Mouse (Mus musculus) hindbrain, embryonic 14.5 days (tissue): ENCODE results near the gene Dnttip1. TPM values are rescaled to one million over a fixed set of nuclear protein-coding genes. Genes with fewer than 3 reads are reported as not detected.

Source experiments
- ATAC-seq: fragments of 200-750 bp; cut with Nextera tagmentation; 2 replicates; pipeline ENCODE4 v1.8.0; 2017; ENCODE audit warnings: moderate number of reproducible peaks, mild to moderate bottlenecking, moderate TSS enrichment, moderate library complexity; ENCODE audit not compliant: low FRiP score
- DNase-seq: peaks from one replicate; pipeline ENCODE4 v3.0.0-alpha.2; 2015; ENCODE audit warnings: low spot score
- H3K27ac ChIP-seq: fragments of 300-500 bp; sonication (generic); 2 replicates; pipeline ENCODE4 v1.5.1; 2014; ENCODE audit warnings: mild to moderate bottlenecking, moderate library complexity
- H3K27me3 ChIP-seq: fragments of 300-500 bp; sonication (generic); 2 replicates; pipeline ENCODE4 v1.6.1; 2014; ENCODE audit warnings: mild to moderate bottlenecking, low read length, mixed read lengths; ENCODE audit not compliant: control insufficient read depth, insufficient read depth
- H3K36me3 ChIP-seq: fragments of 300-500 bp; sonication (generic); replicated peaks from 2 replicates; pipeline ENCODE4 v1.6.1; 2014; ENCODE audit not compliant: control insufficient read depth, insufficient read depth
- H3K4me1 ChIP-seq: fragments of 300-500 bp; sonication (generic); replicated peaks from 2 replicates; pipeline ENCODE4 v1.6.1; 2014; ENCODE audit warnings: antibody characterized with exemption, low read length, mixed read lengths; ENCODE audit not compliant: control insufficient read depth, insufficient read depth
- H3K4me2 ChIP-seq: fragments of 300-500 bp; sonication (generic); replicated peaks from 2 replicates; pipeline ENCODE4 v1.6.1; 2014; ENCODE audit warnings: mild to moderate bottlenecking, moderate library complexity
- H3K4me3 ChIP-seq: fragments of 300-500 bp; sonication (generic); replicated peaks from 2 replicates; pipeline ENCODE4 v1.5.1; 2014; ENCODE audit warnings: mild to moderate bottlenecking, low read length
- H3K9ac ChIP-seq: fragments of 300-500 bp; sonication (generic); 2 replicates; pipeline ENCODE4 v1.6.1; 2014
- H3K9me3 ChIP-seq: fragments of 300-500 bp; sonication (generic); 2 replicates; pipeline ENCODE4 v1.6.1; 2016; ENCODE audit warnings: low read length; ENCODE audit not compliant: control insufficient read depth
- WGBS: fragments of 180-500 bp; shearing (Covaris S2); extraction: QIAGEN DNeasy Blood & Tissue Kit; methylation state at CpG from one replicate; pipeline ENCODE4 v1.1.7; 2014; 5-methylcytosine and 5-hydroxymethylcytosine counted together
- polyA plus RNA-seq: library from polyadenylated mRNA; unstranded; fragments of >200 nt; fragmentation: Nextera tagmentation; extraction: Ambion mirVana; gene quantifications from 2 replicates; pipeline ENCODE4 v1.2.1, GENCODE M21; 2014

Dnttip1 gene
- polyA plus RNA-seq, 1 experiment from 2014 or later, result 50.3 TPM

- peaks cover 13% of the 10 kb centered on the region for H3K4me1 ChIP-seq
- no peak for ATAC-seq
- H3K9ac ChIP-seq, result peak overlapping the region; percentile 91
- WGBS, result 65% methylated on average over 8 of the region's 8 CpGs
- H3K9me3 ChIP-seq, result no peaks in the 10 kb centered on the region
- H3K27ac ChIP-seq, result no peak overlapping the region
- DNase-seq, result no peak
- H3K4me3 ChIP-seq, result peak overlapping the region; percentile 92
- H3K36me3 ChIP-seq, result peaks cover 32% of the 10 kb centered on the region
- H3K4me2 ChIP-seq, result peak overlapping the region; percentile 96
- no peaks in the 10 kb centered on the region for H3K27me3 ChIP-seq
Observed at GRCm38 (mm10) chr2:164746693-164747092, 910 bp downstream of the Dnttip1 start.

- Histone ChIP-seq H3K4me3 (no peak overlapping the region), H3K36me3 (peaks cover 47% of the 10 kb centered on the region), H3K4me2 (no peak overlapping the region), H3K27me3 (no peaks in the 10 kb centered on the region), H3K4me1 (peaks cover 13% of the 10 kb centered on the region), H3K9ac (no peak overlapping the region), H3K27ac (no peak overlapping the region), H3K9me3 (no peaks in the 10 kb centered on the region)
- ATAC-seq (no peak), DNase-seq (no peak)
- 87% methylated on average over 4 of the region's 4 CpGs for WGBS
Observed at GRCm38 (mm10) chr2:164748191-164748590, 2.4 kb downstream of the Dnttip1 start.

- ATAC-seq (no peak), DNase-seq (no peak)
- H3K36me3 ChIP-seq, result peaks cover 54% of the 10 kb centered on the region
- no peak overlapping the region for H3K4me3 ChIP-seq
- no peak overlapping the region for H3K9ac ChIP-seq
- H3K27me3 ChIP-seq, result no peaks in the 10 kb centered on the region
- H3K4me1 ChIP-seq, result peaks cover 13% of the 10 kb centered on the region
- H3K9me3 ChIP-seq, result no peaks in the 10 kb centered on the region
- no peak overlapping the region for H3K4me2 ChIP-seq
- WGBS, result 87% methylated on average over 6 of the region's 6 CpGs
- no peak overlapping the region for H3K27ac ChIP-seq
Observed at GRCm38 (mm10) chr2:164748991-164749390, 3.2 kb downstream of the Dnttip1 start.

GRCm38 (mm10) chr2:164752454-164752853 is 6.7 kb downstream of the Dnttip1 start:
- 92% methylated on average over 2 of the region's 2 CpGs for WGBS
- Histone ChIP-seq H3K27me3 (no peaks in the 10 kb centered on the region), H3K4me3 (no peak overlapping the region), H3K9me3 (no peaks in the 10 kb centered on the region), H3K27ac (no peak overlapping the region), H3K36me3 (peaks cover 89% of the 10 kb centered on the region), H3K4me2 (no peak overlapping the region), H3K9ac (no peak overlapping the region), H3K4me1 (no peaks in the 10 kb centered on the region)
- DNase-seq (no peak), ATAC-seq (no peak)

GRCm38 (mm10) chr2:164754105-164754504 is 8.3 kb downstream of the Dnttip1 start:
- H3K27me3 ChIP-seq, result no peaks in the 10 kb centered on the region
- WGBS, result 93% methylated on average over 11 of the region's 11 CpGs
- no peaks in the 10 kb centered on the region for H3K4me1 ChIP-seq
- no peak overlapping the region for H3K4me2 ChIP-seq
- no peak overlapping the region for H3K9ac ChIP-seq
- no peak for ATAC-seq
- no peak for DNase-seq
- no peak overlapping the region for H3K4me3 ChIP-seq
- H3K9me3 ChIP-seq, result no peaks in the 10 kb centered on the region
- no peak overlapping the region for H3K27ac ChIP-seq
- peaks cover 90% of the 10 kb centered on the region for H3K36me3 ChIP-seq

GRCm38 (mm10) chr2:164754800-164755199 is 9.0 kb downstream of the Dnttip1 start:
- no peak for ATAC-seq

GRCm38 (mm10) chr2:164757841-164758240 is 12.1 kb downstream of the Dnttip1 start:
- no peak for ATAC-seq
- no peaks in the 10 kb centered on the region for H3K27me3 ChIP-seq
- 92% methylated on average over 11 of the region's 11 CpGs for WGBS
- no peak overlapping the region for H3K4me2 ChIP-seq
- no peak overlapping the region for H3K9ac ChIP-seq
- H3K4me3 ChIP-seq, result no peak overlapping the region
- no peak for DNase-seq
- no peak overlapping the region for H3K27ac ChIP-seq
- H3K36me3 ChIP-seq, result peaks cover 98% of the 10 kb centered on the region
- H3K9me3 ChIP-seq, result no peaks in the 10 kb centered on the region
- H3K4me1 ChIP-seq, result no peaks in the 10 kb centered on the region

More at GRCm38 (mm10) chr2:164754800-164755199, 9.0 kb downstream of the Dnttip1 start:
- H3K4me2 ChIP-seq, result no peak overlapping the region
- no peaks in the 10 kb centered on the region for H3K4me1 ChIP-seq
- no peaks in the 10 kb centered on the region for H3K27me3 ChIP-seq
- H3K9ac ChIP-seq, result no peak overlapping the region
- H3K36me3 ChIP-seq, result peaks cover 96% of the 10 kb centered on the region
- DNase-seq, result no peak
- no peaks in the 10 kb centered on the region for H3K9me3 ChIP-seq
- WGBS, result 79% methylated on average over 2 of the region's 2 CpGs
- H3K4me3 ChIP-seq, result no peak overlapping the region
- no peak overlapping the region for H3K27ac ChIP-seq

GRCm38 (mm10) chr2:164758692-164759091 is 12.9 kb downstream of the Dnttip1 start:
- H3K36me3 ChIP-seq, result peaks cover 98% of the 10 kb centered on the region
- 96% methylated on average over 1 of the region's 1 CpGs for WGBS
- no peak overlapping the region for H3K4me3 ChIP-seq
- no peaks in the 10 kb centered on the region for H3K4me1 ChIP-seq
- no peaks in the 10 kb centered on the region for H3K27me3 ChIP-seq
- H3K27ac ChIP-seq, result no peak overlapping the region
- no peak overlapping the region for H3K4me2 ChIP-seq
- H3K9ac ChIP-seq, result no peak overlapping the region
- DNase-seq, result no peak
- H3K9me3 ChIP-seq, result no peaks in the 10 kb centered on the region
- no peak for ATAC-seq

GRCm38 (mm10) chr2:164760059-164760833 is 14.5 kb downstream of the Dnttip1 start:
- no peak overlapping the region for H3K4me2 ChIP-seq
- no peaks in the 10 kb centered on the region for H3K27me3 ChIP-seq
- DNase-seq, result no peak
- H3K27ac ChIP-seq, result no peak overlapping the region
- WGBS, result 89% methylated on average over 4 of the region's 4 CpGs
- no peak for ATAC-seq
- no peaks in the 10 kb centered on the region for H3K4me1 ChIP-seq
- no peak overlapping the region for H3K4me3 ChIP-seq
- no peaks in the 10 kb centered on the region for H3K9me3 ChIP-seq
- peaks cover 88% of the 10 kb centered on the region for H3K36me3 ChIP-seq
- no peak overlapping the region for H3K9ac ChIP-seq
